Mouse (Mus musculus) lung, embryonic 16.5 days (tissue): ENCODE measurements at regions not wholly inside any gene's neighbourhood (a gene's known extent, or its start where the extent isn't known, plus 50 kb on each side); places are given as distances from the start of the nearest gene placed in this dataset.

Experiments used
- ATAC-seq: fragments of 200-750 bp; cut with Nextera tagmentation; 2 replicates; pipeline ENCODE4 v1.8.0; 2017; ENCODE audit warnings: low read depth, mild to moderate bottlenecking, moderate library complexity
- H3K27ac ChIP-seq: fragments of 300-500 bp; sonication (generic); 2 replicates; pipeline ENCODE4 v1.5.1; 2014; ENCODE audit warnings: mild to moderate bottlenecking, control low read depth, low read length
- H3K27me3 ChIP-seq: fragments of 300-500 bp; sonication (generic); 2 replicates; pipeline ENCODE4 v1.6.1; 2014; ENCODE audit warnings: low read depth, low read length, mixed read lengths; ENCODE audit not compliant: control insufficient read depth, insufficient read depth
- H3K36me3 ChIP-seq: fragments of 300-500 bp; sonication (generic); 2 replicates; pipeline ENCODE4 v1.6.1; 2014; ENCODE audit warnings: low read length; ENCODE audit not compliant: control insufficient read depth, insufficient read depth
- H3K4me1 ChIP-seq: fragments of 300-500 bp; sonication (generic); replicated peaks from 2 replicates; pipeline ENCODE4 v1.6.1; 2014; ENCODE audit warnings: low read length, mixed read lengths; ENCODE audit not compliant: control insufficient read depth, insufficient read depth
- H3K4me2 ChIP-seq: fragments of 300-500 bp; sonication (generic); 2 replicates; pipeline ENCODE4 v1.6.1; 2014; ENCODE audit warnings: low read depth, low read length, control low read depth
- H3K4me3 ChIP-seq: fragments of 300-500 bp; sonication (generic); 2 replicates; pipeline ENCODE4 v1.5.1; 2014; ENCODE audit warnings: mild to moderate bottlenecking, low read length, control low read depth
- H3K9ac ChIP-seq: fragments of 300-500 bp; sonication (generic); 2 replicates; pipeline ENCODE4 v1.6.1; 2014; ENCODE audit warnings: low read length, control low read depth
- H3K9me3 ChIP-seq: fragments of 300-500 bp; sonication (generic); 2 replicates; pipeline ENCODE4 v1.6.1; 2016; ENCODE audit warnings: low read length; ENCODE audit not compliant: control insufficient read depth
- WGBS: fragments of 180-500 bp; shearing (Covaris S2); extraction: QIAGEN DNeasy Blood & Tissue Kit; methylation state at CpG from one replicate; pipeline ENCODE4 v1.1.7; 2014; 5-methylcytosine and 5-hydroxymethylcytosine counted together

DNA sequence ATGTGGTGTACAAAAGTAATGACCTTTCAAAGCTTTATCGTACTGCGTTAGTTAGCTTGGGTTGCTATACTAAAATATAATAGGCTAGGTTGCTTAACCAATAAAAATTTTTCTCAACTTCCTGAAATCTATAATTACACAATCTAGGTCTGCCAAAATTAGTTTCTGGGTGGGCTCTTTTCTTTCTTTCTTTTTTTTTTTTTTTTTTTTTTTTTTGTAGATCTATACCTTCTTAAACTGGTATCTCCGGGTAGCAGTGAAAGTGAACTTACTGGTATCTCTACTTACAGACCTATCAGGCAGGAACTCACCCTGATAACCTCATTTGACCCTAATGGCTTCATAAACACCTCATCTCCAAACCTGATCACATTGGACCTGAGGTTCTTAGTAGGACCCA, 193.4 kb upstream of the Cpeb2 start:
- no peak overlapping the region for H3K9ac ChIP-seq
- no peak overlapping the region for H3K27ac ChIP-seq
- H3K9me3 ChIP-seq, result no peaks in the 10 kb centered on the region
- no peaks in the 10 kb centered on the region for H3K27me3 ChIP-seq
- no peak overlapping the region for H3K4me2 ChIP-seq
- ATAC-seq, result no peak
- no peaks in the 10 kb centered on the region for H3K36me3 ChIP-seq
- H3K4me1 ChIP-seq, result no peaks in the 10 kb centered on the region
- 87% methylated on average over 3 of the region's 3 CpGs for WGBS
- H3K4me3 ChIP-seq, result no peak overlapping the region

DNA sequence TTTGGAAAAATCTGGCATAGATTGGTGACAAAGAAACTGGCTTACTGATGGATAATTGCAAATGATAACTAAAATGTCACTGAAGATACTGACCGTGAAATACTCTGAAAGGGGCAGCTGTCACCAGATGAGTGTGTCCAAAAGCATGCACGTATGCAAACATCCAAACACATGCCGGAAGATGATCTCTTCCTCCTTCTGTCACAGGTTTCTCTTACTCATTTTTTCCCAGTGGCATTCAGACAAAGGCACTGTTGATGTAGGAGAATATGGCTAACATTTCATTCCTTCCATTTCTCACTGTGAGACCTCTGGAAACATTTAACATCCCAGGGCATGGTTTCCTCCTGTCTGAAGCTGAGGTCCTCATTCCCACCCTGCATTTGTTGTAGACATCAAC, 190.4 kb upstream of the Cpeb2 start:
- no peak for ATAC-seq
- 69% methylated on average over 3 of the region's 3 CpGs for WGBS

DNA sequence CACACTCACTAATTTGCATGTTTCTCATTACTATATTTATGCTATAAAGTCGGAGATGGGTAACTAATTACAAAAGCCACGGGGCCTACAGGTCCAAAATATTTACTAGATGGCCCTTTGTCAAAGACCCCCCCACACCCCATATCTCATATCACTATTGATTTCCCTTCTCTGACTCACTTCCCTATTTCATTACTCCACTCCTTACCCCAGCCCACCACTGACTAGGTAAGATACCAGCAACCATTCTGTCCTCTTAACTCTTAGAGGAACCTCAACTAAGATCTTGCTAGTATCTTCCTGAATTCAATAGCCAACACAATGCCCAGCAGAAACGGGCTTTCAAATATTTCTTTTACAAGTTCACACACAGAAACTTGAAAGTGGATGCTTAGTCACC, 187.1 kb upstream of the Cpeb2 start:
- H3K36me3 ChIP-seq, result no peaks in the 10 kb centered on the region
- no peak overlapping the region for H3K4me2 ChIP-seq
- no peak overlapping the region for H3K9ac ChIP-seq
- ATAC-seq, result no peak
- H3K4me3 ChIP-seq, result no peak overlapping the region
- 78% methylated on average over 3 of the region's 3 CpGs for WGBS
- no peaks in the 10 kb centered on the region for H3K4me1 ChIP-seq
- no peaks in the 10 kb centered on the region for H3K9me3 ChIP-seq
- H3K27ac ChIP-seq, result no peak overlapping the region
- no peaks in the 10 kb centered on the region for H3K27me3 ChIP-seq

More for the DNA sequence above, 190.4 kb upstream of the Cpeb2 start:
- no peak overlapping the region for H3K4me2 ChIP-seq
- no peaks in the 10 kb centered on the region for H3K27me3 ChIP-seq
- no peak overlapping the region for H3K27ac ChIP-seq
- no peaks in the 10 kb centered on the region for H3K9me3 ChIP-seq
- no peaks in the 10 kb centered on the region for H3K4me1 ChIP-seq
- H3K4me3 ChIP-seq, result no peak overlapping the region
- H3K36me3 ChIP-seq, result no peaks in the 10 kb centered on the region
- no peak overlapping the region for H3K9ac ChIP-seq

DNA sequence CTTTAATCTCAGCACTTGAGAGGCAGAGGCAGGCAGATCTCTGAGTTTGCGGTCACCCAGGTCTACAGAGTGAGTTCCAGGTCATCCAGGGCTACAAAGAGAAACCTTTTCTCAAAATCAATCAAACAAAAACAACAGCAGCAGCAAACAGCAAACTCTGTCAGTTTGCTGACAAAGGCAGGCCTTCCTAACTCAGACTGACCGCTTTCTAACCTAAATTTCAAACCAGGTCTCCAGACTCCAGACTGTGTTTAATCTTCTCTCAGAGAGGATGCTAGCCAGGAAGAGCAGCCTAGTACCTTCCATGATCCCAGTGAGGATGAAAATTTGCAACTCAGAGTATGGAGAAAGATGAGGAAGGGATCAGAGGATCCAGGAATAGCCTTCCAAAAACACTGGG, 185.7 kb upstream of the Cpeb2 start:
- Histone ChIP-seq H3K4me3 (no peak overlapping the region), H3K4me2 (no peak overlapping the region), H3K36me3 (no peaks in the 10 kb centered on the region), H3K9ac (no peak overlapping the region), H3K4me1 (no peaks in the 10 kb centered on the region), H3K27me3 (no peaks in the 10 kb centered on the region), H3K27ac (no peak overlapping the region), H3K9me3 (no peaks in the 10 kb centered on the region)
- no peak for ATAC-seq
- 95% methylated on average over 2 of the region's 2 CpGs for WGBS

GRCm38 (mm10) chr5:43048196-43049050, 184.5 kb upstream of the Cpeb2 start:
- H3K4me3 ChIP-seq, result no peak overlapping the region
- no peak for ATAC-seq
- WGBS, result 75% methylated on average over 8 of the region's 8 CpGs
- no peaks in the 10 kb centered on the region for H3K27me3 ChIP-seq
- no peak overlapping the region for H3K27ac ChIP-seq
- H3K36me3 ChIP-seq, result no peaks in the 10 kb centered on the region
- H3K4me2 ChIP-seq, result no peak overlapping the region
- no peaks in the 10 kb centered on the region for H3K4me1 ChIP-seq
- no peaks in the 10 kb centered on the region for H3K9me3 ChIP-seq
- H3K9ac ChIP-seq, result no peak overlapping the region

DNA sequence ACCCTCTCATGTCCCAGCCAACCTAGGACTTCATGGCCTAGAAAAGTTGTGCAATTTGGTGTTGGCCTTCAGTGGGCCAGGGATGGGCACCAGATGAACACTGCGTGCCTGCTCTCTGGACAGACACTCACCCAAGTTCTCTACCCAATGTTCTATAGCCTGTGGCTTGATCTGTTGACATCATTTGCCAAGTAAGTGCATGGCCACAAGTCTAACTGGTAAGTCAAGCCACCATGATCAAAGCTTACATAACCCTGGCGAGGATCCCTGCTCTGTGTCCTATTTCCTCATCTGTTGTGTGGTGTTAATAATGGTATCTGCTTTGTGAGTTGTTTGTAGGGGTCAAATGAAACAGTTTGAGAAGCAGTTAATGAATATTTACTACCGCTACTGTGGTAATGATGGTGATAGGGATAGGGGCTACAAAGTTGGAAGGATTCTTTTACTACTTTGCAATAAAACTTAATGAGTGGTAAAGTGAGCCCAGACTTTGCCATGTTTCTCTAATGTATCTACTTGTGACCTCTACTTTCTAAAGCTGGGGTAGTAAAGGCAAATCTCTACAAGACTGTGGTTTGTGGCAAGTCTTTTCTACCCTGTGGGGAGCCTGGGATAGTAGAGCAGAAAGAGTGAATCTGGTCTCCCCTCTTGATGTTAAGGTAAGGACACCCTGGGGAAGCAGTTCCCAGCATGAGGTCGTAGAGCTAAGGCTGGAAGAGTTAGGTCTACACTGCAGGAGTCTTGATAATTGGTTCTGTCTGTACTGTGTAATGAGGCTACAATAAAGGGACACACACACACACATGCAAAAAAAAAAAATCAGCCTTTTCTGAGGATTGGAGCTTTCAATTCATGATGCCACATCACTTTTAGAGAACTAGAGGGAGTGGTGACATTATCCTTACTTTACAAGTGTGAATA, 183.3 kb upstream of the Cpeb2 start:
- Histone ChIP-seq H3K27me3 (no peaks in the 10 kb centered on the region), H3K4me2 (no peak overlapping the region), H3K4me1 (no peaks in the 10 kb centered on the region), H3K9me3 (no peaks in the 10 kb centered on the region), H3K4me3 (no peak overlapping the region), H3K27ac (no peak overlapping the region), H3K9ac (no peak overlapping the region), H3K36me3 (no peaks in the 10 kb centered on the region)
- WGBS, result 77% methylated on average over 4 of the region's 4 CpGs
- ATAC-seq, result no peak

DNA sequence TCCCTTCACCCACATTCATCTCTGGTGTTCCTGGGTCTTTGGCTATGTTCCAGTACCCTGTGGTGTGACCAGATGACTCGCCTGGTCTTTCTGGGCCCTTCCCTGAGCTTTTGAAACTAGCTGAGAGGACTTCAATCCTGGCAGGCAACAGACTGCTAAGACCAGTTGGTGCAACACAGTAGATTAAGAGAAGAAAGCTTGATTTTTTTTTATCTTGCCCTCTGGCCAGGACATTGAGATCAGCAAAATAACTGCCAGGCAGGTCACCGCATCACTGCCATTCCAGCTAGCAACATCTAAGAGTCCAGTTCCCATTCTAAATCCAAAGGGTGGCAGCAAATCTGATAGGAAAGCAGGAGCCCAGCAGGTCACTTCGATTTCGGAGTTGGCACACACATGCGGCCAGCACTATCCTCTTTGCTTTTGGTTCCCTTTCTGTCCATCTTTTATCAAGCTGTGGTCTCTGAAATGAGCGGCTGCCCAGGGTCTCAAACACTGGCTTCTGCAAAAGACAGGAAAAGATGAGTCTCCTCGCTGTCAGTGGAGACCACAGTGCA, 181.9 kb upstream of the Cpeb2 start:
- no peaks in the 10 kb centered on the region for H3K36me3 ChIP-seq
- WGBS, result 80% methylated on average over 7 of the region's 7 CpGs

DNA sequence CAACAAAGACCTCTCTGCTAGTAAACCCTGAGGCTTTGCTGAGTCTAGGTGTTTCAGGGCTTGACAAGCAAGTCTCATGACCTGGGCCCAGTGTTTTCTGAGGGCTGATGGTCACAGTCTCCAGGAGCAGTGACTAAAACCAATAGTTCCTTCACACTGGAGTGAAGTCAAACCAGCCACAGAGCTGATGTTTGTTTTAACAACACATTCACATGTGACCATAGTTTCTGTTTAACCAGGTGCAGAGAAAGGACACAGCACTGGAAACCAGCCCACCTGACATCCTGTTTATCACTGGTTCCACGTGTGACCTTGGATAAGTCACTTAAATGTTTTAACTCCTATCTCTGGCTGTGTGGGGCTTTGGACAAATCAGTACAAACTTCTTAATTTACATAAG, 180.3 kb upstream of the Cpeb2 start:
- no peak overlapping the region for H3K4me2 ChIP-seq
- no peak overlapping the region for H3K9ac ChIP-seq
- no peaks in the 10 kb centered on the region for H3K9me3 ChIP-seq
- ATAC-seq, result no peak
- no peak overlapping the region for H3K4me3 ChIP-seq
- no peaks in the 10 kb centered on the region for H3K4me1 ChIP-seq
- H3K27ac ChIP-seq, result no peak overlapping the region
- no peaks in the 10 kb centered on the region for H3K27me3 ChIP-seq
- no peaks in the 10 kb centered on the region for H3K36me3 ChIP-seq
- 18% methylated on average over 1 of the region's 1 CpGs for WGBS

More for the DNA sequence above, 181.9 kb upstream of the Cpeb2 start:
- Histone ChIP-seq H3K27ac (no peak overlapping the region), H3K9me3 (no peaks in the 10 kb centered on the region), H3K4me2 (no peak overlapping the region), H3K4me1 (no peaks in the 10 kb centered on the region), H3K9ac (no peak overlapping the region), H3K27me3 (no peaks in the 10 kb centered on the region), H3K4me3 (no peak overlapping the region)
- no peak for ATAC-seq

DNA sequence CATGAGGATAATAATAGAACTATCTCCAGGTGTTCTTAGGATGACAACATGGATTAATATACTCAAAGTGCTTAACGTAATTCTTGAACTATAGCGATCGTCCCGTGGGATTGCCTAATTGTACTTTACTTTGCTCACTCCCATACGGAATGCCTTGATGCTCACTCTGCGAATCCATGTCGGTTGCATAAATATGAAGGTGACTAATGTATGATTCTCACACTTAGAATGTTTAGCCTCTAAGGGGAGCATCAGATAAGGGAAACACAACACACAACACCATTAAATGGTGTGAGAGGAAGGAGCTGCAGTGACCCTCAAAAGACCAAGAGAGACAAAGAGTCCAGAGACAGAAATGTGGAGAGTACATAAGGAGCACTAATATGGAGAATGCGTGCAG, 178.4 kb upstream of the Cpeb2 start:
- Histone ChIP-seq H3K4me1 (no peaks in the 10 kb centered on the region), H3K36me3 (no peaks in the 10 kb centered on the region), H3K9me3 (no peaks in the 10 kb centered on the region), H3K9ac (no peak overlapping the region), H3K4me2 (no peak overlapping the region), H3K27me3 (no peaks in the 10 kb centered on the region), H3K4me3 (no peak overlapping the region), H3K27ac (no peak overlapping the region)
- 88% methylated on average over 8 of the region's 8 CpGs for WGBS
- no peak for ATAC-seq
